Mouse (Mus musculus): ENCODE data around the gene Gstm2.
"Not testable (repeated sequence)": the region's sequence is repeated elsewhere in the genome, so short reads cannot be mapped to it uniquely, and the experiment has no call there.

Gene Gstm2

GRCm38 (mm10) chr3:107986041-107986562 is at the start of gene Gstm2:
TSS of gene Gstm2 (minus strand) at chr3:107986453.
- peak; percentile 77 for DNase-seq (ENCODE audit: extremely low read depth, insufficient read length, low spot score)

GRCm38 (mm10) chr3:108033156-108033555 is 46.9 kb upstream of the Gstm2 start:
- no peak for DNase-seq (ENCODE audit: extremely low read depth, insufficient read length, low spot score)

- no peak for DNase-seq (ENCODE audit: extremely low read depth, insufficient read length, low spot score)
Measured at GRCm38 (mm10) chr3:108032113-108032512, 45.9 kb upstream of the Gstm2 start.

GRCm38 (mm10) chr3:108028641-108029365 is 42.5 kb upstream of the Gstm2 start:
- no peak for DNase-seq (ENCODE audit: extremely low read depth, insufficient read length, low spot score)

GRCm38 (mm10) chr3:108026597-108026996 is 40.3 kb upstream of the Gstm2 start:
- DNase-seq (ENCODE audit: extremely low read depth, insufficient read length, low spot score) = no peak

- no peak for DNase-seq (ENCODE audit: extremely low read depth, insufficient read length, low spot score)
Measured at GRCm38 (mm10) chr3:108026049-108026448, 39.8 kb upstream of the Gstm2 start.

- no peak for DNase-seq (ENCODE audit: extremely low read depth, insufficient read length, low spot score)
Measured at GRCm38 (mm10) chr3:108025318-108025717, 39.1 kb upstream of the Gstm2 start.

GRCm38 (mm10) chr3:108022650-108023049 is 36.4 kb upstream of the Gstm2 start:
- no peak for DNase-seq (ENCODE audit: extremely low read depth, insufficient read length, low spot score)

- DNase-seq (ENCODE audit: extremely low read depth, insufficient read length, low spot score) = not testable (repeated sequence)
Measured at GRCm38 (mm10) chr3:108020351-108021022, 34.2 kb upstream of the Gstm2 start.

- not testable (repeated sequence) for DNase-seq (ENCODE audit: extremely low read depth, insufficient read length, low spot score)
Measured at GRCm38 (mm10) chr3:108019226-108019625, 33.0 kb upstream of the Gstm2 start.

- DNase-seq (ENCODE audit: extremely low read depth, insufficient read length, low spot score) = peak; percentile 32
Measured at GRCm38 (mm10) chr3:108018190-108018820, 32.1 kb upstream of the Gstm2 start.

GRCm38 (mm10) chr3:108017473-108018189 is 31.4 kb upstream of the Gstm2 start, which contains the start of gene Gstm1:
TSS of gene Gstm1 (minus strand) at chr3:108017973.
- peak; percentile 89 for DNase-seq (ENCODE audit: extremely low read depth, insufficient read length, low spot score)

- DNase-seq (ENCODE audit: extremely low read depth, insufficient read length, low spot score) = not testable (repeated sequence)
Measured at GRCm38 (mm10) chr3:108016468-108016867, 30.2 kb upstream of the Gstm2 start.

- no peak for DNase-seq (ENCODE audit: extremely low read depth, insufficient read length, low spot score)
Measured at GRCm38 (mm10) chr3:108014974-108015346, 28.7 kb upstream of the Gstm2 start.

- peak; percentile 15 for DNase-seq (ENCODE audit: extremely low read depth, insufficient read length, low spot score)
Measured at GRCm38 (mm10) chr3:108014098-108014973, 28.1 kb upstream of the Gstm2 start.

GRCm38 (mm10) chr3:108013331-108013871 is 27.1 kb upstream of the Gstm2 start:
- peak; percentile 69 for DNase-seq (ENCODE audit: extremely low read depth, insufficient read length, low spot score)

- no peak for DNase-seq (ENCODE audit: extremely low read depth, insufficient read length, low spot score)
Measured at GRCm38 (mm10) chr3:108011558-108011957, 25.3 kb upstream of the Gstm2 start.

- DNase-seq (ENCODE audit: extremely low read depth, insufficient read length, low spot score) = peak; percentile 57
Measured at GRCm38 (mm10) chr3:108010286-108010685, 24.0 kb upstream of the Gstm2 start.

GRCm38 (mm10) chr3:108002021-108002420 is 15.8 kb upstream of the Gstm2 start:
- no peak for DNase-seq (ENCODE audit: extremely low read depth, insufficient read length, low spot score)

All from 3134 (cell line).